Mouse (Mus musculus) MEL (cell line): ENCODE data around the gene Adal. TPM values are rescaled to one million over a fixed set of nuclear protein-coding genes. Genes with fewer than 3 reads are reported as not detected.

Experiments used
- DNase-seq: peaks from one replicate; pipeline ENCODE4 v3.0.0; 2011; ENCODE audit warnings: low read depth, low spot score
- H3K27ac ChIP-seq: 2 replicates; pipeline ENCODE4 v1.5.1; 2012; ENCODE audit warnings: low read depth, mild to moderate bottlenecking, control low read depth, low read length, moderate library complexity; ENCODE audit not compliant: control insufficient read depth
- H3K27me3 ChIP-seq, 2 experiments: fragments of 150-350 bp in 1 of 2; sonication (generic) in 1 of 2; 2 replicates each; pipeline ENCODE4 v1.6.1; 2012; ENCODE audit warnings: low read length in 2 of 2, mild to moderate bottlenecking in 2 of 2, improper control_type of control experiment in 1 of 2, moderate library complexity in 1 of 2; ENCODE audit not compliant: insufficient read depth in 2 of 2, control insufficient read depth in 1 of 2
- H3K36me3 ChIP-seq, 2 experiments: 2 replicates each; pipeline ENCODE4 v1.6.1; 2012 to 2014; ENCODE audit warnings: low read length in 2 of 2, improper control_type of control experiment in 1 of 2, inconsistent platforms in 1 of 2, mild to moderate bottlenecking in 1 of 2; ENCODE audit not compliant: insufficient read depth in 2 of 2, control insufficient read depth in 1 of 2
- H3K4me1 ChIP-seq, 2 experiments: fragments of 150-350 bp in 1 of 2; sonication (generic) in 1 of 2; 2 replicates each; pipeline ENCODE4 v1.6.1; 2012; ENCODE audit warnings: low read length in 2 of 2, improper control_type of control experiment in 1 of 2, mild to moderate bottlenecking in 1 of 2; ENCODE audit not compliant: insufficient read depth in 2 of 2, control insufficient read depth in 1 of 2
- H3K4me3 ChIP-seq, 2 experiments: fragments of 150-350 bp in 1 of 2; sonication (generic) in 1 of 2; 2 replicates each; pipeline ENCODE4 v1.5.1; 2012; ENCODE audit warnings: low read depth in 2 of 2, low read length in 2 of 2, mild to moderate bottlenecking in 2 of 2, moderate library complexity in 2 of 2, control low read depth in 1 of 2, improper control_type of control experiment in 1 of 2; ENCODE audit not compliant: control insufficient read depth in 1 of 2, insufficient read depth in 1 of 2
- H3K79me2 ChIP-seq: 2 replicates; pipeline ENCODE4 v1.6.1; 2012; ENCODE audit warnings: mild to moderate bottlenecking, low read length, moderate library complexity; ENCODE audit not compliant: control insufficient read depth, poor library complexity, insufficient read depth
- H3K9ac ChIP-seq: 2 replicates; pipeline ENCODE4 v1.6.1; 2012; ENCODE audit warnings: low read depth, mild to moderate bottlenecking, control low read depth, low read length, moderate library complexity; ENCODE audit not compliant: control insufficient read depth, poor library complexity, severe bottlenecking
- H3K9me3 ChIP-seq: fragments of 150-350 bp; sonication (generic); replicated peaks from 2 replicates; pipeline ENCODE4 v1.6.1; 2012; ENCODE audit warnings: mild to moderate bottlenecking, low read length, improper control_type of control experiment, moderate library complexity; ENCODE audit not compliant: insufficient read depth
- BHLHE40 ChIP-seq: IDR thresholded peaks from 2 replicates; pipeline ENCODE4 v1.6.1; 2012; ENCODE audit warnings: low read depth, mild to moderate bottlenecking, inconsistent platforms, low read length, improper control_type of control experiment, borderline replicate concordance
- CTCF ChIP-seq, 3 experiments: IDR thresholded peaks in 2 of 3; conservative IDR thresholded peaks in 1 of 3; 2 replicates each; pipeline ENCODE4 v1.5.1; 2011 to 2012; ENCODE audit warnings: low read length in 3 of 3, low read depth in 2 of 3, mild to moderate bottlenecking in 2 of 3, improper control_type of control experiment in 1 of 3, inconsistent platforms in 1 of 3, mixed read lengths in 1 of 3, moderate library complexity in 1 of 3; ENCODE audit not compliant: control insufficient read depth in 1 of 3, insufficient read depth in 1 of 3, poor library complexity in 1 of 3, severe bottlenecking in 1 of 3
- E2F4 ChIP-seq: IDR thresholded peaks from 2 replicates; pipeline ENCODE4 v1.6.1; 2011; ENCODE audit warnings: low read depth, low read length, improper control_type of control experiment, borderline replicate concordance
- ETS1 ChIP-seq: IDR thresholded peaks from 2 replicates; pipeline ENCODE4 v1.6.1; 2012; ENCODE audit warnings: low read depth, mild to moderate bottlenecking, inconsistent platforms, low read length, improper control_type of control experiment, moderate library complexity
- JUND ChIP-seq: IDR thresholded peaks from 2 replicates; pipeline ENCODE4 v1.6.1; 2011; ENCODE audit warnings: low read depth, mild to moderate bottlenecking, improper control_type of control experiment, low read length
- MAX ChIP-seq: IDR thresholded peaks from 2 replicates; pipeline ENCODE4 v1.6.1; 2011; ENCODE audit warnings: low read length, improper control_type of control experiment
- MAZ ChIP-seq: IDR thresholded peaks from 2 replicates; pipeline ENCODE4 v1.6.1; 2012; ENCODE audit warnings: low read depth, mild to moderate bottlenecking, inconsistent platforms, low read length, improper control_type of control experiment
- MEF2A ChIP-seq: IDR thresholded peaks from 2 replicates; pipeline ENCODE4 v1.6.1; 2014; ENCODE audit warnings: low read depth, mild to moderate bottlenecking, inconsistent platforms, low read length, improper control_type of control experiment; ENCODE audit not compliant: poor library complexity, insufficient replicate concordance, severe bottlenecking; ENCODE audit errors: extremely low read depth
- NRF1 ChIP-seq: IDR thresholded peaks from 2 replicates; pipeline ENCODE4 v1.6.1; 2014; ENCODE audit warnings: low read depth, mild to moderate bottlenecking, inconsistent platforms, low read length, improper control_type of control experiment, moderate library complexity; ENCODE audit not compliant: poor library complexity, insufficient read depth, severe bottlenecking
- RAD21 ChIP-seq: IDR thresholded peaks from 2 replicates; pipeline ENCODE4 v1.6.1; 2011; ENCODE audit warnings: mild to moderate bottlenecking, low read depth, low read length, improper control_type of control experiment
- RCOR1 ChIP-seq: IDR thresholded peaks from 2 replicates; pipeline ENCODE4 v1.6.1; 2012; ENCODE audit warnings: low read depth, mild to moderate bottlenecking, inconsistent platforms, low read length, improper control_type of control experiment
- TBP ChIP-seq: IDR thresholded peaks from 2 replicates; pipeline ENCODE4 v1.8.0; 2011; ENCODE audit warnings: low read depth, low read length, improper control_type of control experiment
- TCF12 ChIP-seq: IDR thresholded peaks from 2 replicates; pipeline ENCODE4 v1.6.1; 2014; ENCODE audit warnings: low read depth, mild to moderate bottlenecking, inconsistent platforms, low read length, improper control_type of control experiment, moderate library complexity
- USF1 ChIP-seq: IDR thresholded peaks from 2 replicates; pipeline ENCODE4 v1.6.1; 2014; ENCODE audit warnings: low read depth, mild to moderate bottlenecking, inconsistent platforms, low read length, improper control_type of control experiment, moderate library complexity
- USF2 ChIP-seq, 2 experiments: IDR thresholded peaks; 2 replicates each; pipeline ENCODE4 v1.6.1; 2011 to 2012; ENCODE audit warnings: improper control_type of control experiment in 2 of 2, low read length in 2 of 2, borderline replicate concordance in 1 of 2, inconsistent platforms in 1 of 2, low read depth in 1 of 2, mild to moderate bottlenecking in 1 of 2; ENCODE audit not compliant: insufficient read depth in 1 of 2
- ZKSCAN1 ChIP-seq: IDR thresholded peaks from 2 replicates; pipeline ENCODE4 v1.6.1; 2012; ENCODE audit warnings: low read depth, mild to moderate bottlenecking, inconsistent platforms, low read length, improper control_type of control experiment, moderate library complexity
- polyA plus RNA-seq, 2 experiments: library from polyadenylated mRNA; stranded (reverse) in 1 of 2; unstranded in 1 of 2; fragments of >175 nt in 1 of 2; fragments of >200 nt in 1 of 2; gene quantifications; 2 replicates each; pipeline versions ENCODE4 v1.2.1 to v1.2.4; 2012; ENCODE audit warnings: low replicate concordance in 2 of 2, low read depth in 1 of 2; ENCODE audit not compliant: insufficient read length in 2 of 2, insufficient read depth in 1 of 2, missing spikeins in 1 of 2
- total RNA-seq: library from RNA; depleted of rRNA; stranded (reverse); fragments of 300-350 nt; gene quantifications from 2 replicates; pipeline ENCODE4 v1.2.3, GENCODE M21; 2012

Gene Adal
- total and polyA plus RNA-seq, 3 experiments = 10.8 to 101 (median 12.1) TPM

DNA sequence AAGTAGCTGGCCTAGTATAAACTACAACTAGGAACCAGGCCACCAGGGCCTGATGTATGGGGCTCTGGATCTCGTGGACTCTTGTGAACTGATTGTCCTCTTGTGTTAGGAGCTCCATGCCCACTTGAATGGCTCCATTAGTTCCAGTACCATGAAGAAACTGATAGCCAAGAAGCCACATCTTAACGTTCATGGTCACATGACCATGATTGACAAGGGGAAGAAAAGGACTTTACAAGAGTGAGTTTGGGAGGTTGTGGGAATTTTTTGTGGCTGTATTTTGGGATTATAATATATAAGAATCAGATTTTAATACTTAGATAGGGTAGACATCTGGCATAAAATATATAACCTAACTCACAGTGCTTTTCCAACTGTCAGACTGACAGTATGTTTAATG is 2.2 kb downstream of the Adal start:
- Histone ChIP-seq H3K4me1 (peaks cover 5 to 11% of the 10 kb centered on the region in 2 experiments; a peak in 3 of 4 replicates), H3K27ac (peak overlapping the region; percentile 33), H3K4me3 (peak overlapping the region; percentile 14 to 54; a peak in 2 of 4 replicates), H3K27me3 (no peaks in the 10 kb centered on the region), H3K9ac (peak overlapping the region; percentile 83)
- TF ChIP-seq USF1 (peak; percentile 91), USF2 (IDR thresholded peaks at IDR 0.05; ENCODE audit: borderline replicate concordance in 1 of 2, insufficient read depth in 1 of 2, low read depth in 1 of 2, low read length in 2 of 2) (peak in 1 of 2 experiments; percentile 69; a peak in 2 of 4 replicates), MAX (no peak), BHLHE40 (peak; percentile 43; the same call in 1 of the 2 replicates), MAZ (no peak)
- TF ChIP-seq, all 39 proteins: peak for 3
- peaks cover 29% of the 10 kb centered on the region for H3K79me2 ChIP-seq
- H3K9me3 ChIP-seq = no peaks in the 10 kb centered on the region
- peaks cover 0 to 21% of the 10 kb centered on the region in 2 experiments; a peak in 2 of 4 replicates for H3K36me3 ChIP-seq
- peak; percentile 28 for DNase-seq

DNA sequence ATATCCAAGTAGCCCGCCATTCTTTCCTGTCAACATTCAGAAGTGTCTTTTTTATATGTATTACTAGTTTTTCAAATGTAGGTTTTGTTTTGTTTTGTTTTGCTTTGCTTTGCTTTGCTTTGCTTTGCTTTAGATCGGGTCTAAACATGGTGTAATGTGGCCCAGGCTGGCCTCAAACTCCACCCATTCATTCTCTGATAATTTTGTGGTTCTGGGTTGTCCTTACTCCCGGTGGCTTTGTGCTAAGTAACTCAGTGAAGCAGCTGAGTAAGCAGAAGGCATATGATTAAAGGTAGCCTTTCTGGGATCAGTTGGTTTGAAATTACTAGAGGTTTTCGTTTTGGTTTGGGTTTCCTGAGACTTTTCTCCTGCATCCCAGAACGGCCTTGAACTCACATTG is 9.5 kb downstream of the Adal start:
- no peak overlapping the region for H3K27ac ChIP-seq
- TF ChIP-seq ETS1 (no peak), JUND (no peak), ZKSCAN1 (no peak), USF2 (IDR thresholded peaks at IDR 0.05; ENCODE audit: borderline replicate concordance in 1 of 2, insufficient read depth in 1 of 2, low read depth in 1 of 2, low read length in 2 of 2) (no peak), RCOR1 (no peak), CTCF (IDR thresholded peaks at IDR 0.05 in 2 of 3, conservative IDR thresholded peaks at IDR 0.05 in 1 of 3; ENCODE audit: control insufficient read depth in 1 of 3, insufficient read depth in 1 of 3, low read depth in 2 of 3, low read length in 3 of 3, poor library complexity in 1 of 3, severe bottlenecking in 1 of 3) (no peak), NRF1 (no peak), RAD21 (no peak), TBP (no peak), MAZ (no peak), E2F4 (no peak), TCF12 (no peak), MEF2A (no peak)
- peaks cover 0 to 8% of the 10 kb centered on the region in 2 experiments; a peak in 2 of 4 replicates for H3K36me3 ChIP-seq
- no peaks in the 10 kb centered on the region for H3K4me1 ChIP-seq
- H3K9ac ChIP-seq = no peak overlapping the region
- no peak overlapping the region for H3K4me3 ChIP-seq
- no peak for DNase-seq
- no peaks in the 10 kb centered on the region for H3K9me3 ChIP-seq
- H3K79me2 ChIP-seq = no peaks in the 10 kb centered on the region
- no peaks in the 10 kb centered on the region for H3K27me3 ChIP-seq
